Mouse (Mus musculus): Measurements from ENCODE around the gene Gm20388.

GRCm38 (mm10) chr8:123100288-123100687 is 3189.6 kb downstream of the Gm20388 start:
- no peak for TF ChIP-seq CTCF (IDR thresholded peaks at IDR 0.05; ENCODE audit: borderline replicate concordance, insufficient read depth, low read depth, low read length)
- TF ChIP-seq POLR2A (IDR thresholded peaks at IDR 0.05; ENCODE audit: borderline replicate concordance, insufficient read depth, low read length), result no peak
